Mouse (Mus musculus): Measurements from ENCODE around the gene Olfr837.
"Not testable (repeated sequence)": the region's sequence is repeated elsewhere in the genome, so short reads cannot be mapped to it uniquely, and the experiment has no call there.

The Olfr837 gene

GRCm38 (mm10) chr9:19136017-19136416, at the start of gene Olfr837:
TSS of gene Olfr837 (plus strand) at chr9:19136317.
- DNase-seq = no peak

DNA sequence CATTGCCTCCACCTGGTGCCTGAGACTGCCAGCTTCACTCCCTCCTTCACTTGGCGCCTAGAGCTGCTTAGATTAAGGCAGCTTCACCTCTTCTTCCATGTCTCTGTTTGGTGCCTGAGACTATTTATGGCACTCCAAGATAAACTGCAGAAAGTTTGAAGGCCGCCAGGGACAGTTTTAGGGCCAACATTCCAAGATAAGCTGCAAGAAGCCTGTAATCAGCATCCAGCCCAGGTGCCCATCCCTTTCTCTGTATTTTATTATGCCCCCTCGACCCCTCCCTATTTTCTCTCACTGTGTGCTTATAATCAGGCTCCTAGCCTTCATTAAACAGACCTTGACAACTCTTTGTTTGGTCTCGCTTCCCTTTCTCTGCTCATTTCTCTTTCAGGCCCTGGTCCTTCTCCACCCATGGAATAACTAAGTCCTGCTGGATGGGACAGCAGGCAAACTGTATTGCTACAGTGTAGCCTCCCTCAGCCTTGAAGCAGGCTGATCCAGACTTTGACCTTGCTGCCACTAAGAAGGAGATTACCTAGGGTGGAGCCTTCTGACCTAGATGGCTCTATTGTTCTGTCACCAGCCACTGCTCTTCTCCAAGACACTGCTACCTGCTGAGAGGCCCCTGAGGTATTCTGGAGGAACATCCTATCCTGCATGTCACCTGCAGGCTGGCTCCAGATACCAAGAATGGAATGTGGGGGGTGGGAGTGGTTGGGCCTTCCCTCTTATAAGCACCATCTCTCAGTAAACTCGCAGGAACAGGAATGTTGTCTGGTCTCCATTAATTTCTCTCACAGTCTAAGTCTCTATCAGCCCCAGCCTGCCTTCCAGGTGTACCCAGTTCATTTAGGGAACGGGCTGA, 43.0 kb upstream of the Olfr837 start:
- not testable (repeated sequence) for DNase-seq

DNA sequence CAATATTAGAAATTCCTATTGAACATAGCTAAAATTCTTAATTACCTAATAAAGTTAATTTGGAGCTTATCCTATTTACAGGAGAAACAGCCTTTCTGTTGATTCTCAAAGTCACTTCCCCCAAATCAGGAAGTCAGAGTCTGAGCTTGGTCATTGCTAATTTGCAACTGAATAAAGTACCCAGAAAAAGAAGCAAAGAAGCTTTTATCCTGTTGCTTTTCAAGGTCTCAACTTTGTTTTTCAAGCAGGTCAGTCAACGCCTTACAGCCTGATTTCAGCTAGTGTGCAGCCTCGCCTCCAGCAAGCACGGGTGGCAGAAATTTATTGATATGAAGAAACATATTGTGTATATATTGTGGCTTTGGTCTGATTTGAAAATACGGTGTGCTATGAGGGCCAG, 38.8 kb upstream of the Olfr837 start:
- no peak for DNase-seq

DNA sequence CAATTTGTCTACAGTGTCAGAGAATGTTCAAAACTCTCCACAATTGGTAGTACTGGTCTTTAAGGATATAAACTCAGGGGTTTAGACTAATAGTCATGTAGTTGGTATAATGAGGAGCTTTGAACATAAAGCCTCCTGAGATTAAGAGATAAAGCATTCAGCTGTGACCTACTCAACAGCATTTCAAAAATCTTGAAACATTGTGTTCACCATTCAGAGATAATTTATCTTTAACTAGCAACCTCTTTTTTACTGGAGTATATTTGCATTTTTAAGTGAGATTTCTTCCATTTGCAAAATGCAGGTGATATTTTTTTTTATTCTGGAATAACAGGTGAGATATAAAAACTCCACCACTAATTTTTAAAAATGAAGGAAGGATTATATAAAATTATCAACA, 16.0 kb upstream of the Olfr837 start, which contains the start of gene Olfr836:
Olfr836 (plus strand) TSS at position 301 of the 400 bp plus-strand sequence.
- no peak for DNase-seq

DNA sequence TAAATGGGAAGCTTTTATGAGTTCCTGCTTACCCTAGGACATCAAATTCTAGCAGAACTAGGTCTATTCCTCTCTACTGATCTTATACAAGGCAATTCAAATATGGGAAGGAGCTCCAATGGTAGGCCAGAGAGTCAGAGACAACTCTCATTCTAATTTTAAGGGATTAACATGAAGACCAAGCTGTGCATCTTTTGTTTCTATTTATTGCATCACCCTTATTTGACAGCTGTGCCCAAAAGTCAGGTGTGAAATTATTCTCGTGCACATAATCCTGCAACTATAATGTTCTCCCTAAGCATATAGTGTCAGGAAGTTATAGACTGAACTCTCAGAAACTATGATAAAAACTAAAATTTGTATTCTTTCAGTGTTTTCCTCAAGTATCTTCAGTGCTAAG, 41.1 kb downstream of the Olfr837 start, which contains the start of gene Olfr839-ps1:
Olfr839-ps1 (minus strand) TSS at position 101 of the 400 bp plus-strand sequence.
- no peak for DNase-seq
